ENCODE assay signal across 1 mouse cellular context in genomic region chr6:128445761-128446535, GRCm38 (mm10).
A peak's percentile ranks its signal among the peaks of the same experiment; 100 is the strongest.
TF ChIP-seq lines count a peak whose summit lies in the region.

No protein-coding gene starts in this region.

TF ChIP-seq in CH12.LX, 34 proteins besides CTCF, POLR2A, EP300 and RAD21 (continued from another document):
- 0 out of 2 replicates have a peak, but pooled peaks have one; percentile 18 for TF ChIP-seq KAT2A (IDR thresholded peaks at IDR 0.05; ENCODE audit: insufficient replicate concordance, low read length)
- TF ChIP-seq SMC3 (IDR thresholded peaks at IDR 0.05; ENCODE audit: low read depth, low read length) = peak; percentile 68
- TF ChIP-seq ZNF384 (IDR thresholded peaks at IDR 0.05; ENCODE audit: low read depth, low read length) = no peak
- TF ChIP-seq POLR2AphosphoS2 (IDR thresholded peaks at IDR 0.05; ENCODE audit: low read depth, low read length) = no peak
- no peak for TF ChIP-seq MAZ (IDR thresholded peaks at IDR 0.05; ENCODE audit: low read depth, low read length)
- TF ChIP-seq MYC (IDR thresholded peaks at IDR 0.05; ENCODE audit: low read depth, low read length) = no peak
- TF ChIP-seq ZKSCAN1 (IDR thresholded peaks at IDR 0.05; ENCODE audit: borderline replicate concordance, low read depth, low read length) = no peak
- TF ChIP-seq IRF4 (IDR thresholded peaks at IDR 0.05; ENCODE audit: low read depth, low read length) = peak; percentile 29; the same call in 1 of the 2 replicates
- no peak; the same call in none of the 2 replicates for TF ChIP-seq BHLHE40 (IDR thresholded peaks at IDR 0.05; ENCODE audit: low read depth, low read length)
- no peak for TF ChIP-seq MEF2A (IDR thresholded peaks at IDR 0.05; ENCODE audit: borderline replicate concordance, low read depth, low read length)
- TF ChIP-seq CHD1 (IDR thresholded peaks at IDR 0.05; ENCODE audit: low read depth, low read length) = no peak
